Mouse (Mus musculus) brown adipose tissue, adult 24 weeks (tissue): ENCODE measurements around the gene Scgn. TPM values are rescaled to one million over a fixed set of nuclear protein-coding genes. Genes with fewer than 3 reads are reported as not detected.

Experiments
- H3K27ac ChIP-seq: fragments of 200-500 bp; replicated peaks from 2 replicates; pipeline ENCODE4 v1.5.1; 2012; ENCODE audit warnings: low read depth, mild to moderate bottlenecking, low read length
- H3K4me1 ChIP-seq: fragments of 200-500 bp; 2 replicates; pipeline ENCODE4 v1.6.1; 2012; ENCODE audit warnings: low read length, mixed read lengths; ENCODE audit not compliant: control insufficient read depth, insufficient read depth, insufficient read length
- H3K4me3 ChIP-seq: fragments of 200-500 bp; 2 replicates; pipeline ENCODE4 v1.5.1; 2012; ENCODE audit warnings: low read depth, mild to moderate bottlenecking, low read length, moderate library complexity; ENCODE audit not compliant: insufficient read depth
- polyA plus RNA-seq: library from polyadenylated mRNA; stranded (reverse); fragments of >200 nt; gene quantifications from 2 replicates; pipeline ENCODE4 v1.2.4, GENCODE M21; 2012; ENCODE audit not compliant: missing spikeins, insufficient read depth, insufficient read length

Gene Scgn
- polyA plus RNA-seq, 1 experiment, result not detected

- no peak overlapping the region for H3K27ac ChIP-seq
- H3K4me3 ChIP-seq, result no peak overlapping the region
- no peaks in the 10 kb centered on the region for H3K4me1 ChIP-seq
Observed at GRCm38 (mm10) chr13:23964909-23965308, 26.1 kb downstream of the Scgn start.

DNA sequence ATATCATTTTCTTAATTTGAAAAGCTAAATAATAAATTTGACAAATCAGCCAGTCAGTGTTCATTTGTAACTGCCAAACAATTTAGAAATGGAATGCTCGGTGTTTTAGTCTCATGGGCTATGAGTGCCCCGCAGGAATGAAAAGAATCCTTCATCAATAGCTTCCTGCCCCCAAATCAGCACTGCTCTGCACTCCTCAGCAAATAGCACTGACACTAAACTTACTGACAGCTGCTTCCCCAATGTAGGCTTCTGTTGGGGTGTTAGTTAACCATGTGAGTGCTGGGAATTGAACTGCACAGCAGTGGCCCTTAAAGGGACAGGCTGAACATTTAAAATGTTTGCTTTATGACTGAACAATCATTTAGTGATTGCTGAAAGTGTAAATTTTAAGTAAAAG lies 31.2 kb downstream of the Scgn start:
- H3K27ac ChIP-seq, result no peak overlapping the region
- H3K4me1 ChIP-seq, result no peaks in the 10 kb centered on the region
- no peak overlapping the region for H3K4me3 ChIP-seq

DNA sequence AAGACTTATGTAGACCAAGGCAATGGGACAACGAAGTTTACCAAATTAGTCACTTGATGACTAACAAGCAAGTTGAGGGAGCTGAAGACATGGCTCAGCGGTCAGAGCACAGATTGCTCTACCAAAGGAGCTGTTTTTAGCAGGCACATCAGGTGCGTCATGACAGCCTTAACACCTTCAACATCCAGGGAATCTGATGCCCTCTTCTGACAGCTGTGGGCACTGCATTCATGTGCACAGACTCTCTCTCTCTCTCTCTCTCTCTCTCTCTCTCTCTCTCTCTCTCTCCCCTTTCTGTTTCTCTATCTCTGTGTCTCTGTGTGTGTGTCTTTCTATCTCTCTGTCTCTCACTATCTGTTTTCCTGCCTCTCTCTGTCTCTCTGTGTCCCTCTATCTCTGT lies 40.1 kb downstream of the Scgn start:
- H3K4me3 ChIP-seq, result no peak overlapping the region
- H3K4me1 ChIP-seq, result no peaks in the 10 kb centered on the region
- H3K27ac ChIP-seq, result no peak overlapping the region

DNA sequence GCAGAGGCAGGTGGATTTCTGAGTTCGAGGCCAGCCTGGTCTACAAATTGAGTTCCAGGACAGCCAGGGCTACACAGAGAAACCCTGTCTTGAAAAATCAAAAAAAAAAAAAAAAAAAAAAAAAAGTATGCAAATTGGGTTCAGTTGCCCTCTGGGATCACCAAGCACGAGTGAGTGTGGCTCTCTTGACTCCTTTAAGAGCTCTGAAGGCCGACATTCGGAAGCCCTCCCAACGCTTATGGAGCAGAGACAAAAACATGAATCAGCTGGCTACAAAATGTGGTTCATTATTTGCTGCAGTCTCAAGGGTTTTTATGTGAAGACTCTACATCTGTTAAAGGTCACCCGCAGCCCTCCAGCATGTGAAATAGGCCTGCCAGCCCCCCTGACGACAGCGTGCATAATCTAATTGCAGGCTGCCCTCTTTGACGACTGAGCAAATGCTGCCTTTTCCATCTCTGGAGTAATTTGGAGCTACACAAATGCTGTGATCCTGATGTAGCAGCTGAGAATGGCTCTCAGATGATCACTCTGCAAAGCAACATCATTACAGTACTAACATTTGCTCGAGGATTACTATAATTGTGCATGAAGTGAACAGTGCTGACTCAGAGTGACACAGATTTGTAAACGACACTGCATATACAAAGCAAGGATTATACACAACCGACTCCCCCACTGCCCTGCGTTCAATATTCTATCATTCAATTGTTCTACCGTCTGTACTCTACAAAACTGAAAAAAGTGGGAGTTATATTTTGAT lies 41.3 kb downstream of the Scgn start:
- Histone ChIP-seq H3K4me1 (no peaks in the 10 kb centered on the region), H3K27ac (no peak overlapping the region), H3K4me3 (no peak overlapping the region)

GRCm38 (mm10) chr13:23946254-23946653 lies 44.8 kb downstream of the Scgn start:
- no peak overlapping the region for H3K4me3 ChIP-seq
- no peak overlapping the region for H3K27ac ChIP-seq
- no peaks in the 10 kb centered on the region for H3K4me1 ChIP-seq

DNA sequence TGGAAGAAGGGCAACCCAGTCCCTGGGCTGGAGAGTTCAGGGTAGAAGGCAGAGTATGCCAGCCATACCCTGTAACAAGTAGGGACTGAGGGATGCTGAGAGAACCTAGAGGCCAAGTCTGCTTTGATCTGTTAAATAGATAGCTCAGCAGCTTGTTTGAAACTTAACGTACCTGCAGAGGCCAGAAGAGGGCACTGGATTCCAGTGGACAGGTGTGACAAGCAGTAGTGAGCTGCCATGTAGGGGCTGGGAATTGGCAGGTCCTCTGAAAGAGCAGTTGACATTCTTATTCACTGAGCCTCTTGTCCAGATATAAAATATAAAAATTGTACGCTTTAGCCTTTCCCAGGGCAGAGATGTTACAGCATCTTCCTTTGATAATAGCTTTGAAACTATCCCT lies 48.2 kb downstream of the Scgn start:
- H3K4me1 ChIP-seq, result no peaks in the 10 kb centered on the region

GRCm38 (mm10) chr13:23940291-23940690 lies 50.7 kb downstream of the Scgn start:
- Histone ChIP-seq H3K4me3 (no peak overlapping the region), H3K27ac (no peak overlapping the region), H3K4me1 (no peaks in the 10 kb centered on the region)

More for the DNA sequence above, 48.2 kb downstream of the Scgn start:
- no peak overlapping the region for H3K4me3 ChIP-seq
- H3K27ac ChIP-seq, result no peak overlapping the region

- no peaks in the 10 kb centered on the region for H3K4me1 ChIP-seq
- no peak overlapping the region for H3K4me3 ChIP-seq
- no peak overlapping the region for H3K27ac ChIP-seq
Observed at GRCm38 (mm10) chr13:23938699-23939098, 52.3 kb downstream of the Scgn start.

GRCm38 (mm10) chr13:23934211-23934520 lies 56.8 kb downstream of the Scgn start, which contains the start of gene Hist1h2aa:
Gene Hist1h2aa, plus strand, starts transcription at chr13:23934462.
- H3K27ac ChIP-seq, result no peak within 1 kb of the TSS
- H3K4me3 ChIP-seq, result no peak within 1 kb of the TSS
- no peaks in the 10 kb centered on the region for H3K4me1 ChIP-seq

- no peak within 1 kb of the TSS for H3K27ac ChIP-seq
- no peak within 1 kb of the TSS for H3K4me3 ChIP-seq
- no peaks in the 10 kb centered on the region for H3K4me1 ChIP-seq
Observed at GRCm38 (mm10) chr13:23933421-23934210, 57.4 kb downstream of the Scgn start, which contains the start of gene Hist1h2ba. Gene Hist1h2ba, minus strand, starts transcription at chr13:23934156.

GRCm38 (mm10) chr13:23930904-23931303 lies 60.1 kb downstream of the Scgn start:
- Histone ChIP-seq H3K4me1 (no peaks in the 10 kb centered on the region), H3K27ac (no peak overlapping the region), H3K4me3 (no peak overlapping the region)

DNA sequence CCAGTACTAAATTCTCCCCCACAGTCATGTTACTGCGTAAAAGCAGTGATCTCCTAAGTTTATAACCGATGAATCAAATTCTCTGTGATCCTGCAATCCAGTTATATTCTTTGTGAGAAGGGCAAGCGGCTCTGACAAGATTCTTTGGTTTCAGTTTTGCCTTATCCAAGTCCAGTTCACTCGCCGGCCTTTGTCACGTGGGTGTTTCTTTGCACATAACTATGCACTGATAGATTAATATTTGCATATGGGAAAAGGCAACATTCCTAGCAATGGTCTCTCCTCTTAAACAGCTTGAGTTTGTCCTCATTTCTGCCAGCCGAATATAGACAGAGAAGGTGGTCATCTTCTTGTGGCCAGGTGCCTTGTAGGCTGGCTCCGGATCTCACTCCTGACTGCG lies 60.6 kb downstream of the Scgn start:
- H3K4me1 ChIP-seq, result no peaks in the 10 kb centered on the region
- no peak overlapping the region for H3K27ac ChIP-seq
- no peak overlapping the region for H3K4me3 ChIP-seq

DNA sequence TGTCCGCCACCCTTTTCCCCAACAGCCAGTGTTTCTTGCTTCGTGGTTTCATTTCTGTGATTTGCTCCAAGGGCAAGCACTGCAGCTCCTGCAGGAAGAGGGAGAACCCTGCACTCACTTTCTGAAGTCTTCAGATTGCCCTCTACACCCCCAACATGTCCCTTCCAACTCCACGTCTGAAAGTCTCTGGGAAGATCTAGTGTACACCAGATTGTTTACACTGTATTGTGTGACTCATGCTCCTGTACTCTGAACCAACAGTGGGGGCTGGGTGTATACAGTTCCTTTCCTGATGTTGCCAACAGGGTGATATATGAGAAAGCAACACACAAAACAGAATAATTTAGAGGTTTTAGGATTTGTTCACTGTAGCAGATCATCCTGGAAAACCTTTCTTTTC lies 62.4 kb downstream of the Scgn start:
- H3K4me3 ChIP-seq, result no peak overlapping the region
- H3K4me1 ChIP-seq, result no peaks in the 10 kb centered on the region
- no peak overlapping the region for H3K27ac ChIP-seq

- no peaks in the 10 kb centered on the region for H3K4me1 ChIP-seq
- H3K4me3 ChIP-seq, result no peak overlapping the region
- H3K27ac ChIP-seq, result no peak overlapping the region
Observed at GRCm38 (mm10) chr13:23925792-23926191, 65.2 kb downstream of the Scgn start.

DNA sequence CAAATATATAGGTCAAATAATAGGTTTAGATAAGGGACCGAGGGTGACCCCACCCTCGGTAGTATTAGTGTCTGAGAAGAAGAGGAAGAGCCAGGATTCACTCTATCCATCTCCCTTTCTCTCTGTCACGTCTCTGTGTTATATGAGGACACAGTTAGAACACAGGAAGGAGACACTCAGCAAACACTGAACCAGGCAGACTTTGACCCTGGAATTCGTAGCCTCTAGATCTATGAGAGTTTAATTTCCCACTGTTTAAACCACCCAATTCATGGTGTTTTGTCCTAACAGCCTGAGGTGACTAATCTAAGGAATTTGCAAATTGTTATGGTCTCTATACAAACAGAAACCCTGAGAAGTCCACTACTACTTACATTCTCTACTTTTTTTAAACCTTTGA lies 73.3 kb downstream of the Scgn start:
- Histone ChIP-seq H3K4me3 (no peak overlapping the region), H3K4me1 (0 out of 2 replicates have a peak, but pooled peaks cover 2% of the 10 kb centered on the region), H3K27ac (no peak overlapping the region)

DNA sequence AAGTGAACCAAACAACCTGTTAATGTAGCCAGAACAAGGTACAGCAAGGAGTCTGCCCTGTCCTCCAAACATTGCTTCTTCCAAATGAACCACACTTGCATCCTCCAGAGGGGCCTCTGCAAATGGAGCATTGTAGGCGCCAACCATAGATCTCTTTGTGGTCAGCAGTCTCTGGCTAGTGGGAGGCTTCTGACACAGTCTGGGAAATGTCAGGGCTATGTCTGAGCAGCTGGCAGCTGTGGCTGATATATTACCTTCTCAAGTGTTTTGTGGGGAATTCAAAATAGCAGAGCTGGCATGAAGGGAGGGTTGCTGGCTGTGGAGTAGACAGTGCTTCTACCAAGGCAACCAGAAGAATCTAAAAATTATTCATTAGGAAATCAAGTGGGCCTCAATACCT lies 74.9 kb downstream of the Scgn start:
- Histone ChIP-seq H3K4me1 (0 out of 2 replicates have a peak, but pooled peaks cover 2% of the 10 kb centered on the region), H3K27ac (no peak overlapping the region), H3K4me3 (no peak overlapping the region)
